ENCODE assay signal across 32 mouse cellular contexts in the genomic region with DNA sequence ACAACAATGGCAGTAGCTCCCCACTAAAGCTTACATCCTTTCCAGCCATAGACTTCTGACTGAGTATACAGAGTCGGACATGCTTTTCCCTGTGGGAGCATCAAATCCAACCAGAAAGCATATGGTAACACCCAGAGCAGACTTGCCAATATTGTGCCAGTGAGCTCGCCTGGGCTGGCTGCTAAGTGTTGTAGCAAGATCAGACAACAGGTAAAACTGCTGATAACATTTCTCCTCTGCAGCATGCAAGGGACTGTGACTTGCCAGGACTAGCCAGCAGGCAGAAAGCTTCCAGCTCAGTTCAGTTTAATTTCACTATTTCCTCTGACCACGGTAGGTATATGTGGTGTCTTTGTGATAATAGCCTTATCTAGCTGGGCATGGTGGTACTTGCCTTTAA. TPM values are rescaled to one million over a fixed set of nuclear protein-coding genes. Genes with fewer than 3 reads are reported as not detected.
"Had no signal": no experiment of that assay in that cellular context is flagged by ENCODE, and none has a peak within 500 bp of the region (broad histone marks: within the 10 kb centered on the region; RNA-seq: fewer than 3 reads in every experiment).

No protein-coding gene starts in this region.

- DNase-seq: cerebellum, adult 2 months; cerebellum, adult 8-10 months; cerebellum, adult 9-10 months; cerebellum, adult 9-11 months; cerebellum, postnatal 10 days; cerebellum, postnatal 14 days; cerebellum, postnatal 25 days; cerebellum, postnatal 36 days; embryo, embryonic 11 days; forebrain, postnatal 0 days; gastrocnemius, adult 2 months; gastrocnemius, postnatal 10 days; gastrocnemius, postnatal 14 days; gastrocnemius, postnatal 25 days; gastrocnemius, postnatal 36 days; heart, adult 11 months; heart, adult 18-20 months; heart, adult 2 months had no signal

RNA-seq across cellular contexts. Expression of gene Vrtn, which starts 9.0 kb away (rescaled TPM):
- polyA plus RNA-seq: cerebellum, adult 2 months; embryonic facial prominence, embryonic 10.5 days; embryonic facial prominence, embryonic 11.5 days; embryonic facial prominence, embryonic 12.5 days; embryonic facial prominence, embryonic 13.5 days; embryonic facial prominence, embryonic 14.5 days; erythroblast, embryonic 14.5 days; forebrain, embryonic 10.5 days; forebrain, embryonic 11.5 days; forebrain, embryonic 12.5 days; forebrain, embryonic 13.5 days; forebrain, embryonic 14.5 days; forebrain, embryonic 15.5 days; frontal cortex, adult 2 months; gonadal fat pad, adult 2 months; heart, adult 2 months had no signal
